Mouse (Mus musculus) C2C12 (cell line): ENCODE measurements around the gene Gm13276.
"Not testable (repeated sequence)": the region's sequence is repeated elsewhere in the genome, so short reads cannot be mapped to it uniquely, and the experiment has no call there.

Source experiments
- CEBPB ChIP-seq: IDR thresholded peaks from one replicate; pipeline ENCODE4 v1.6.1; 2011; ENCODE audit warnings: low read depth, mild to moderate bottlenecking, control low read depth, moderate library complexity
- CTCF ChIP-seq: IDR thresholded peaks from one replicate; pipeline ENCODE4 v1.5.1; 2011; ENCODE audit not compliant: control insufficient read depth, insufficient read depth, insufficient read length
- FOSL1 ChIP-seq: IDR thresholded peaks from one replicate; pipeline ENCODE4 v1.8.0; 2011; ENCODE audit warnings: mild to moderate bottlenecking, low read length; ENCODE audit not compliant: poor library complexity, insufficient read depth, severe bottlenecking
- MAX ChIP-seq: IDR thresholded peaks from one replicate; pipeline ENCODE4 v1.6.1; 2011; ENCODE audit warnings: mild to moderate bottlenecking, control low read depth
- MYOD1 ChIP-seq: IDR thresholded peaks from one replicate; pipeline ENCODE4 v1.6.1; 2011; ENCODE audit warnings: low read depth; ENCODE audit not compliant: control insufficient read depth, insufficient read length
- MYOG ChIP-seq: IDR thresholded peaks from one replicate; pipeline ENCODE4 v1.6.1; 2011; ENCODE audit not compliant: control insufficient read depth, insufficient read length; ENCODE audit errors: extremely low read depth
- USF1 ChIP-seq: IDR thresholded peaks from one replicate; pipeline ENCODE4 v1.6.1; 2011; ENCODE audit warnings: low read depth, mild to moderate bottlenecking, control low read depth, moderate library complexity

GRCm38 (mm10) chr4:88781831-88782230, 3.7 kb upstream of the Gm13276 start, which contains the start of gene Ifnz:
- not testable (repeated sequence) for TF ChIP-seq CTCF, CEBPB, USF1, MYOG, MAX, MYOD1, FOSL1
